Mouse (Mus musculus) layer of hippocampus, postnatal 14 days (tissue): Measurements from ENCODE around the gene Snrpg. TPM values are rescaled to one million over a fixed set of nuclear protein-coding genes. Genes with fewer than 3 reads are reported as not detected.
A peak's percentile ranks its signal among the peaks of the same experiment; 100 is the strongest.
"Not testable (repeated sequence)": the region's sequence is repeated elsewhere in the genome, so short reads cannot be mapped to it uniquely, and the experiment has no call there.

Experiments
- DNase-seq, 2 experiments: peaks; one replicate each; pipeline ENCODE4 v3.0.0; 2021 to 2022; ENCODE audit warnings: low spot score in 2 of 2, mixed read lengths in 1 of 2
- total RNA-seq, 2 experiments: library from RNA; stranded (reverse); gene quantifications; 2 replicates each; pipeline ENCODE4 v1.2.3; 2021

The Snrpg gene
- total RNA-seq, 2 experiments from 2014 or later: 77.9 to 92.1 TPM

DNA sequence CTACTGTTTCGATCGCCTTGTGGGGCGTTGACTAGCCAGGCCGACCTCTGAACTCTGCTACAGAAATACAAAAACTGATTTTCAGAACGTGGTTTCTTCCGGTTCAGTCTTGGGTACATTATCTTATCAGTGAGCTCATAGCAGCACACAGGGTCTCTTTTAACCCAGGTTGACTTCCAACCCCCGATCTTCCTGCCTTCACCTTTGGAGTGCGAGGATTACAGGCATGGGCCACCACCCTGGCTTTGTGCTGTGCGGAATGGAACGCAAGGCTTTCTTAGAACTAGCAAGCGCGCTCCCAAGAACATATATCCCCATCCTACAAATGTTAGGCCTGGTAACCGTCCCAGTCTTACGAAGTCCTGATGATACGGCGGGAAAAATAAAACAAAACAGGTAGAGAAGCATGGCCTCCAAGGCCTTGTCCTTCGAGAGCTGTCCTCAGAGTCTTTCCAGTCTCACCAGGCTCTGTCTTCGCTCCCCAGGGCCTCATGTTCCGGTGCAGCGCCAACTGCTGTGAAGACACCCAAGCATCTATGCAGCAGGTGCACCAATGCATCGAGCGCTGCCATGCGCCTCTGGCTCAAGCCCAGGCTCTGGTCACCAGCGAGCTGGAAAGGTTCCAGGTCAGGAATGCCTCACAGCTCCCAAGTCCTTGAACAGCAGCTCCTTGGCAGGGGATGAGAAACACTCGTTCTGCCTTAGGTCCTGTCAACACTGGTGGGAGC, 4.8 kb upstream of the Snrpg start:
- peak; percentile 24 to 48 for DNase-seq

DNA sequence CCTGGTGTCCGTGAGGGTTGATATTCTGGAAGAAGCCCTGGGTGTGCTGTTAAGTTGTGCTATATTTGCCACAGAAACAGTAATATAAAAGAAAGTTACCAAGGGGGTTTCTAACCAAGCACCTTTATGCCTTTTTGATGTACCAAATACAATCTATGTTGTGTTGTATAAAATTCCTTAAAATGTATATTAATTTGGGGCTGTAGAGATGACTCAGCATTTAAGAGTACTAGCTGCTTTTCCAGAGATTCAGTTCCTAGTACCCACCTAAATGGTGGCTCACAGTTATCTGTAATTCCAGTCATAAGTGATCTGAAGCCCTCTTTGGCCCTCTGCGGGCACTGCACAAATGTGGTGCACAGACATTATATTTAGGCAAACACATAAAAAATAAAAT, 4.3 kb upstream of the Snrpg start:
- no peak for DNase-seq

- DNase-seq: no peak
These were observed 2.6 kb upstream of the Snrpg start for GRCm38 (mm10) chr6:86368479-86368878.

- DNase-seq: no peak
These were observed 901 bp upstream of the Snrpg start for GRCm38 (mm10) chr6:86370093-86370713.

DNA sequence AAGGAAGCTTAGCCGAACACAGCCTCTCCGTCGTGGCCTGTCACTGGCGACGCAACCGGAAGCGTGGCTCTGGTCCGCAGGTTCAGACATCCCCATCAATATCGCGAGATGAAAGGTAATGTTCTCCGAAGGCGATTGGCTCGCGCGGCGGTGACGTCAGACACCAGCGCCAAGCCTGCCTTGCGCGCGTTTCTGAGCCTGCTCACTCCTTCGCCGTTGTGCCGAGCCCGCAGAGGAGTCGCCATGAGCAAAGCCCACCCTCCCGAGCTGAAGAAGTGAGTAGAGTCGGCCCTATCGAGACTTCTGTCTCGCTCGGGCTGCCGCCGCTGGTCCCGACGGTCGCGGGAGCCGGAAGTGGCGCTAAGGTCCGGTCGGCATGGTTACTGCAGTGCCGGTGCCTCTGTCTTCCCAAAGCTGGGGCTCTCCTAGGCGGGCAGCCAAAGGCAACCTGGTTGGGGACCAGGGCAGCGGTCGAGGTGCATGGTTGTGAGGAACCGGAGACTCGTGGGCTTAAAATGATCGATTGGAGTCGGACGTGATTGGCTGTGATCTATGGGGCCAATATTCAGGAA, 322 bp downstream of the Snrpg start:
- DNase-seq: peak; percentile 95 to 98

- DNase-seq: no peak
These were observed 929 bp downstream of the Snrpg start for GRCm38 (mm10) chr6:86371950-86372516.

DNA sequence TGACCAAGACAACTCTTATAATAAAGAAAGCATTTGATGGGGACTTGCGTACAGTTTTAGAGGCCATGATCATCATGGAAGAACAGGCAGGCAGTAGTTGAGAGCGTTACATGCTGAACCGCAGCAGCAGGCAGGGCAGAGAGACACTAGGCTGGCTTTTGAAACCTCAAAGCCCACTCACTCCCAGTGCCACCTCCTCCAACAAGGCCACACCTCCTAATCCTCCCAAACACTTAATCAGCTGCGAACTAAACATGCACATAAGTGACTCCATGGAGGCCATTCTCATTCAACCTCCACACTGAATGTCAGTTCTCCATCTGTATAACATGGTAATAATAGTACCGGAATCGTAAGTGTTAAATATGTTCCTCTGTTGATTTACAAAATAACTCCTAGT, 2.5 kb downstream of the Snrpg start:
- DNase-seq: no peak

- no peak for DNase-seq
These were observed 7.2 kb downstream of the Snrpg start for GRCm38 (mm10) chr6:86378341-86378740.

DNA sequence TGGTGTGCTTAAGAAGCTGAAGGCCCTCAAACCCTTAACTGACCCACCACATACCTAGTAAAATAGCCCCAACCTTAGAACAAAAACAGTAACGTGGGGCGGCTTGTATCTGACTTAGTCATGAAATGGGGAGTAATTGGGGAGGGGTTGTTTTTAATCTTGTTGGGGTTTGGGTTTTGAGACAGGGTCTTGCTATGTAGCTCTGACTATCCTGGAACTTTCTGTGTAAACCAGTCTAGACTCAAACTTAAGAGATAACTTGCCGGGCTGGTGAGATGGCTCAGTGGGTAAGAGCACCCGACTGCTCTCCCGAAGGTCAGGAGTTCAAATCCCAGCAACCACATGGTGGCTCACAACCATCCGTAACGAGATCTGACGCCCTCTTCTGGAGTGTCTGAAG, 9.0 kb downstream of the Snrpg start:
- DNase-seq: not testable (repeated sequence)

GRCm38 (mm10) chr6:86382551-86382950, 11.4 kb downstream of the Snrpg start:
- no peak for DNase-seq

DNA sequence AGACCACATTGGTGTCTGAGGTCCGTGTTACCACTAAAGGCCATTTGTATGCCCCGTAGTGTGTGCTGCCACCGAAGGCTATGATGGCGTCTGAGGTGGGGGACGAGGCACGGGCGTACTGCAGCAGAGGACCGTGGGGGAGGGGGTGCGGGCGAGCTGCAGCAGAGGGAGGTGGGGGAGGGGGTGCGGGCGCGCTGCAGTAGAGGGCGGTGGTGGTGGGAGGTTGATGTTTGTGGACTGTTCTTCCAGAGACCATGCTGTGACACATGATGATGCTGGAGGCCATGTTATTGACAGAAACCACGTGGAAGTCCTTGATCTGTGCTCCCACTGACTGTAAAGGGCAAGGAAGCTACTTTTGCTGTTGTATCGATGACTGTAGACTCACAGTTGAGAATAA, 12.3 kb downstream of the Snrpg start:
- DNase-seq: no peak

GRCm38 (mm10) chr6:86384692-86385091, 13.6 kb downstream of the Snrpg start:
- no peak for DNase-seq

DNA sequence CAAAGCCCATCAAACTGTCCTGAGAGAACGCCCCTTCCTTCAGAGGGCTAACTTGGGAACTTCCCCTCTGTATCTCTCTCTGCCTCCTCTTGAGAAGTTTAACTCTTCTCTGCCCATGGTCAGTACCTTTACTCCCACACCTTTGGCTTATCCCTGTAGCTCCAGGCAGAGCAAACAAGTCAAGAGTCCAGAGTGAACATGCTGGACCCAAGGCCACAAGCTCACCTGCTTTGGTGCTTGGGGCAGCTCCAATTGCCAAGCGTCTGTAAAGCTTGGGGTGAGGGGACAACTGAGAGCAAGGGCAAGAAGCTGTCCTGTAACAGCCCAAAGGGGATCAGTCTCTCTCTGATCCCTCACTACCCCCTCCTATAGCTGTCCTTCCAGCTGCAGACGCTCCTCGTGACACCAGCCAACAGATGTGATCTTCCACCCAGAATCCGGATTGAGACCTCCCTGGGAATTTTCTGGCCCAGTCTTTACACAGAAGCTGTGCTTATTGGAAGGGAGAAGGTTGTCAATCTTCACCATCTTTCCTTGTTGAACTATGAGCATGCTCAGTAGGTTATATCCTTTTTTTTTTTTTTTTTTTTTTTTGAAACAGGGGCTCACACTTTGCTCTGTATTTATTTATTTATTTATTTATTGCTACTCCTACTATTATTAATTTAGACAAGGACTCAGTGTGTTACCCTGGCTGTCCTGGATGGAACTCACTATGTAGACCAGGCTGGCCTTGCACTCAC, 14.4 kb downstream of the Snrpg start:
- no peak for DNase-seq

DNA sequence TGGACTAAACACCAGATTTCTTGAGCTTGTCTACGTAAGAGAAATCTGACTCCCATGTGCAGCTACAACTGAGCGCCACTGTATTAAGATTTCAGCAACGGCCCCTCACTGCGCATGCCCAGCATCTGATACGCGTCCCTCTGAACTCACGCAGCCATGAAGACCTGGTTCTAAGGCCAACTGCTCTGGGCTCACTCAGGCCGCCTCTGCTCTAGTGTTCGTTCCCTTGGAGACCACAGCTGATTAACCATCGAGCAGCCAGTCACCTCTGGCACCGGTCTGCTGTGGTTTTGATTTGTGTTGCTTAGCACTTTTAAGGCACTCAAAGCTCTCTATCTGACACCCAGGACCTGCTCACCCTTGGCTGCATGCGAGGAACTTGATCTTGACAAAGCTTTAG, 16.2 kb downstream of the Snrpg start:
- DNase-seq: no peak

DNA sequence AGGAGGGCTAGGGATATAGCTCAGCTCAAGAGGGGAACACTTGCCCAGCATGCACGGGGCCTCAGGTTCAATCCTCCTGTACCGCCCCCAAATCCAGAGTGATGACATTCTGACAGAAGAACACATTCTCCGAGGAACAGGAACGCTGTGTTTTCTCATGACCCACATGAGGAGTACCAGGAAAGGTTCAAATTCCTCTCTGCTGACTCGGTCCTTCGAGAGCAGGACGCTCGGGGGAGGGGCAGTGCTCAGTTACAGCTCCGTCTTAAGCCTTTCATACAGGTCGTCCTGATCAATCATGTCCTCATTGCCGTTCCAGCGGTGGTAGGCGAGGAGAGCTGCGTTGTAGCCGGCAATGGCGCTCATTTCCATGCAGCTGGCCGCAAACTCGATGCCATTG, 17.4 kb downstream of the Snrpg start:
- no peak for DNase-seq

DNA sequence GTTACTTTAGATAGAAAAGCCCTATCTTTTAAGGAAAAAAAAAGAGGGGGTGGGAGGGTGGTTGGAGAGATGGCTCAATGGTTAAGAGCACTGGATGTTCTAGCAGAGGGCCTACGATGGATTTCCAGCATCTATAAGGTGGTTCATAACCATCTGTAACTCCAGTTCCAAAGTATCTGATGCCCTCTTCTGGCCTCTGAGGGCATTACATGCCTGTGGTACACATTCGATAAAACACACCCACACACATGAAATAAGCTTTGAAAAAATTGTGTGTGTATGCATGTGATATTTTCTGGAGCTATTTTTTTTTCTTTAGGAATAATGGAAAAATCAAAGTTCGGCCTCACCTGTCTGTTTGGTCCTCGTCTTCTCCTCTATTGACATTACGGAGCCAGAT, 20.2 kb downstream of the Snrpg start:
- no peak for DNase-seq

GRCm38 (mm10) chr6:86393187-86393586, 22.1 kb downstream of the Snrpg start:
- DNase-seq: no peak

DNA sequence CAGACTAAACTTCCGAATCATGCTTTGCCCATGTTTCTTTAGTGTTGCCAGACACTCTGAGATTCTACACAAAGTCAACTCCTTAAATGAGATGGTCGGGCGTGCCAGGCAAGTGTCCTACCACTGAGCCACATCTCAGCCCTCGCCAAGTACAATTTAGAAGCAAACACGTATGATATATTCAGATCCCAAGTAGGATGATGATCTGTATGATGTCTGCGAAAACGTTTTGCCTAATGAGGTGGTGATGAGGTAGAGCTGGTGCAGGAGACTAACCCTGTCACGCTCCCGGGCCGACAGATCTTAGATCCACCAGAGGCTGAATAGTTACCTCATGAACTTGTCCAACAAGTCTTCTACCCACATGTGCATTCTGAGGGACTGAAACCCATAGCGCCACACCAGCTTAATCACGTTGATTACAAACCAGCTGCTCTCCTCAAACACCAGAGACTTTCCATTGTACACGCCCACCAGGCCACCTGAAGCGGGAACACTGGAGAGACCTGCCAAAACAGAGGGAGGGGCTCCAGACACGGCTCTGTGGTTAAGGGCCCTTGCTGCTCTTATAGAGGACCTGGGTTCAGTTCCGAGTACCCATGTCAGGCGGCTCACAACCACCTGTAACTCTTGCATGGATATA, 23.1 kb downstream of the Snrpg start:
- DNase-seq: no peak

GRCm38 (mm10) chr6:86395021-86395420, 23.9 kb downstream of the Snrpg start:
- DNase-seq: no peak

DNA sequence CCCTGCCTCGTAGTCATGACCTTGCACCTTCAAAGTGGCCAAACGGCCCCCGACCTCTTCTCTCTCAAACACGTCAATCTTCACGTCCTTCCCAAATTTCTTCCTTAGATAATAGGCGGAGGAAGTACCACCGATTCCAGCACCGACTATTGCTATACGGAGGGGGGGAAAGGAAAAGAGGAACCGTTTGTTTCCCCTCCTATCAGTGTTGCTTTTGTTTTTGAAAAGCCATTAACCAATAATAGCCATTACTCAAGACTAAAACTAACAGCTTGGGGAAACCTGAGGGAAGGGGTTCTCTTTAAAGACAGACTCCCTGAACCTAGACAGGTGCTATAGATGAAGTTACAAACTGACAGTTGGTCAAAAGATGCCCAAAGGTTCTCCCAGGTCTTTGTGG, 24.9 kb downstream of the Snrpg start:
- no peak for DNase-seq

DNA sequence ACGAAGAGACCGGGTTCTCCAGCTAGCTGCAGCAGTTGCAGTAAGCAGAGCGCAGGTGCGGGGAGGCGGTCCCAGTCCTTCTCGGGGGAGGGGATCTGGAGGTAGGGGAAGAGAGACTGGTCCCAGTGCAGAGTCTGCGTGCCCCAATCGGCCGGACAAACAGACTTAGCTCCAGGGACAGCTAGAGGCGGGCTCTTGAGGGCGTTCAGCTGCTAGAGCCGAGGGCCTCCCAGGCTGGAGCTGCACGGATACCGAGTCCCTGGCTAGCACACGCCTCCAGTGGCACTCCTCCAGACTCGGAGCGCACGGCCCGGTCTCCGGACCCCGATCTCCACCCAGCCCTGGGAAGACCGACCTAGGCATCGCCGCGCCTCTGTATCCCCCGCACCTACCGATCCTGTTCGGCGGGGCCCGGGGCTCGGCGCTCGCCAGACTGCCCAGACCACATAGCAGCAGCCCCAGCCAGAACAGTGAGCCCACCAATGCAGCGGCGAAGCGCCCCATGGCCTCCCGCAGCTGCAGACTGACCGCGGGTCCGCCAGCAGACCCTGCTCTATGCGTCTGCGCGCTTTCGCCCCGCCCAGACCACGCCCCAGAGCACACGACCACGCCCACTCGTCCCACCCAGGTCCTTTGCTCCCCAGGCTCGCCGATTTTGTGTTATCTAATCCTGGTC, 25.6 kb downstream of the Snrpg start, which contains the start of gene Pcyox1:
Gene Pcyox1 (minus strand): TSS at position 574 of the 676 bp plus-strand sequence.
- peak; percentile 86 to 88 for DNase-seq
